Mouse (Mus musculus) lung, postnatal 10 days (tissue): ENCODE results near the gene Cpvl.

Source experiments
- DNase-seq: peaks from one replicate; pipeline ENCODE4 v3.0.0; 2021

Cpvl gene

GRCm38 (mm10) chr6:53971729-53972128 is 6.7 kb downstream of the Cpvl start:
- DNase-seq: peak; percentile 64

GRCm38 (mm10) chr6:53969081-53969480 is 9.4 kb downstream of the Cpvl start:
- no peak for DNase-seq

DNA sequence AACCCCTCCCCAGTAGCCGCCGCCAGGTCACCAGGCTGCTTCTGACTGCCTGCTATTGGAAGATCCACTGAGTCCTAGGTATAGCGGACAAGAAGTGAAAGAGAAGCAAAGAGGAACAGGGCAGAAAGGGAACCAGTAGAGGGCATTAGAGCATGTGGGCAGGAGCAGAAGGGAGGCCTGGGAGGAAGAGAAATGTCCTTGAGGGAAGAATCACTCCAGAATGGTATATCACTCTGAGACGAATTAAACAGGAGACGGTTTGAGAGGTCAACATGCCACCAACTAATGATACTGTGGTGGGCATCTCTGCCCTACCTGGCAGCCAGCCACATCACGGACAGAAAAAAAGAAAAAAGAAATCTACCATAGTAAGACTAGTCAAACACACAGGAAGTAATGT is 9.9 kb downstream of the Cpvl start:
- DNase-seq: peak; percentile 51

GRCm38 (mm10) chr6:53966595-53966994 is 11.9 kb downstream of the Cpvl start:
- DNase-seq: no peak

GRCm38 (mm10) chr6:53965900-53966299 is 12.6 kb downstream of the Cpvl start:
- DNase-seq: no peak

DNA sequence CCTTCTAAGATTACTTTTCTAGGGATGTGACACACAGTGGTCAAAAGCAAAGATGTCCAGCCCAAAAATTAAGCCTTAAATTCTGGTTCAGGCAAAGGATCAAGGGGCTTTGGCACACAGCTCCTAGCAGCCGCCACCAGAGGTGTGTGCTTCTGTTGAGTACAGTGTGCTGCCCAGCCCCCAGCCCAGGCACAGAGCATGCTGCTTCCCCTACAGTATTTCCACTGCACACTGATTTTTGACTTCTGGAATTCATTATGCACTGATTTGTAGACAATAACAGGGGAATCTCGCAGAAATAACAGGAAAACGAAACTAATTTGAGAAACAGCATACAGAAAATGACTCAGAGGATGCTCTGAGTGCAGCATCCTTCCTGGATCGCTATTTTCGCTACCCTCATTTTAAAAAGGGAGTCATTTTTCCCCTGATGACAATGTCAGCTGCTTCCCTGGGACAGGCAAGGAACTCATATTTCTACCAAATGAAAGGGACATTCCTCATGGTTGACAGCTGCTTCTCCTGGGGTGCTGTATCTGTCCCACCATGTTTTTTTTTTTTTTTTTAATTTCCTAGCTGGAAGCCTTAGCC is 14.5 kb downstream of the Cpvl start:
- no peak for DNase-seq

DNA sequence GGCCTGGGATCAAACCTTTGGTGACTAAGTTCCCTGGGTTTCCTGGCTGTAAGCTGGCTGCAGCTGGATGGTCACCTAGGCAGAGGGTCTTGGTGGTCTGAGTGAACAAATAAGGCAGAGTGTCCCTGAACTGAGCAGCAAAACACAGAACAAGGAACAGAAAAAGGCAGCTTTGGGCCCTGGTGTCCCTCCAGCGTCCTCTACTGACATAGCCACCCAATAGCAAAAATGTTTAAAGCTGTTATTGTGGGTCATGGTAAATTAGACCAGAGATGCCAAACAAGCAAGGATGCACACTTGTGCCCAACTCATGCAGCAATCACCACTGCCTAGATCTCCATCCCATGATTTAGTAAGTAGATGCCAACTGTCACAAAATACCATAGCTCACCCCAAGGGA is 16.5 kb downstream of the Cpvl start:
- DNase-seq: peak; percentile 40

- DNase-seq: no peak
Observed at GRCm38 (mm10) chr6:53959826-53960225, 18.6 kb downstream of the Cpvl start.

GRCm38 (mm10) chr6:53958321-53958720 is 20.1 kb downstream of the Cpvl start:
- DNase-seq: peak; percentile 92

GRCm38 (mm10) chr6:53956513-53956912 is 22.0 kb downstream of the Cpvl start:
- peak; percentile 58 for DNase-seq

GRCm38 (mm10) chr6:53955846-53956245 is 22.6 kb downstream of the Cpvl start:
- no peak for DNase-seq

- no peak for DNase-seq
Observed at GRCm38 (mm10) chr6:53955271-53955670, 23.2 kb downstream of the Cpvl start.

DNA sequence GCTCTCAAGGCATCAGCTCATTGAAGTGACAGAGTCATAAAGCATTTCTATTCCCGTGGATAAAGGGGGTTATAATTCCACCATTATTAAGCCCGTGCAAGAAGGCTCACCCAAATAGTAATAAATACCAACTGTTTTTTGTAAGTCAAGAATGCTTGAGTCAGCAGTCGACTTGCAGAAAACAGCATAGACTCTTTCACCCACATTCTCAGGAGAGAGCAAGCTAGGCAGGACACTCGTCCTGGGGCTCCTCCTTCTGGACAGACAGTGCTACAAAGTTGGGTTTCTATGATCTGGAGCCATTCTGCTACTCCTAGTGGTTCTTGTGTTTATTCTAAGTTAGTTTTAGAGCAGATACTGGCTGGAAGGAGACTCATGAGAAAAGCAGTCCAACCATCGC is 24.4 kb downstream of the Cpvl start:
- DNase-seq: peak; percentile 88

DNA sequence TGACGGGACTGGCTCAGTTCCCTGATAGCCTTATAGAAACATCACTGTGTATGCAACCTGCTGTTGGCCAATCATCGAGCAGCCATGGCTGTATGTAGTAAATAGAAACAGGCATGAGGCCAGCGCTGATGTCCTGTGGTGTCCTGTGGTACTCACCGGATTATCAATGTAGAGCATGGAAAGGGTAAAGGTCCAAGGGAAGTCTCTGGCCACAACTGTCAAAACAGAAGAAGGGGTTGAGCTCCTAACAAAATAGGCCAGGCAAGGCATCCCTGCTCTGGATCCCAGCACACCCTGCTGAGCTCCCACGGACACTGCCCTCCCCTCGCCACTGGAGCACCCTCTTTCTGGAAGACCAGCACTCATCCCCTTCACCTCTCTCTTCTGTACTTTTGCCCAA is 25.1 kb downstream of the Cpvl start:
- DNase-seq: no peak

DNA sequence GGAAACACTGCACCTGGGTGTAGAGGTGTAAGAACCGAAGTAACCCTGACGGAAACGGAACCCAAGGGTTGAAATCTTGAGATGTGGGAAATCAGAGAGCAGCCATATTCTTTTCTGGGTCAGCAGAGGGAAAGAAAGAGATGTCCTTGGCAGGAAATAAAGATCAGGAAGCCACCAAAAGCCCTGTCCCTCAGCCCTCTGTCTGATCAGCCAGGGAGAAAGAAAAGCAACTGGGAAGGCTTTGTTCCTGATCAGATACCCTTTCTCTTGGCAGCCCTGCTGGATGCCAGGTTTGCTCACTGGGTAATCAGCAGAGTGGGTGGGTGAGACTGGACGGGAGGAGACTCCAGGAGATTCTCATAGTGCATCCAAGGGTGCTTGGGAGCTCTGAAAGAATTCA is 27.1 kb downstream of the Cpvl start:
- no peak for DNase-seq

GRCm38 (mm10) chr6:53950876-53951275 is 27.6 kb downstream of the Cpvl start:
- peak; percentile 85 for DNase-seq

- DNase-seq: no peak
Observed at GRCm38 (mm10) chr6:53948388-53949035, 30.0 kb downstream of the Cpvl start.

GRCm38 (mm10) chr6:53944887-53945286 is 33.6 kb downstream of the Cpvl start:
- peak; percentile 71 for DNase-seq

DNA sequence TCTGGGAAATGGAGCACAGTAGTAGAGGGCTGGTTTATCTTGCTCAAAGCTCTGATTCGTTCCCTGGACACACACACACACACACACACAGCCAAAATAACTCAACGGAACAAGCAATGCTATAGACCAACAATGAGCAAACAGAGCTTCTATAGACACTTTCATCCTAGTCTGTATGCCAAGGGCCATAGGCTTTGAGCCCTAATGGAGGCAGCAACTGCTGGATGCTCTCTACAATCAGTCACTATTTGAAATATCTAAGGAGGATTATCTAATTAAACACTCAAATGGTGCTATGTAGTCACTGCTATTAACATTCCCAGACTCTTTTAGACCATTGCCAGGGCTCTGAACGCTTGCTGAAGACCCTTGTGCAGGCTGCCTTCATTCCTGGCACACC is 34.1 kb downstream of the Cpvl start:
- DNase-seq: no peak

- no peak for DNase-seq
Observed at GRCm38 (mm10) chr6:53942190-53942831, 36.2 kb downstream of the Cpvl start.

DNA sequence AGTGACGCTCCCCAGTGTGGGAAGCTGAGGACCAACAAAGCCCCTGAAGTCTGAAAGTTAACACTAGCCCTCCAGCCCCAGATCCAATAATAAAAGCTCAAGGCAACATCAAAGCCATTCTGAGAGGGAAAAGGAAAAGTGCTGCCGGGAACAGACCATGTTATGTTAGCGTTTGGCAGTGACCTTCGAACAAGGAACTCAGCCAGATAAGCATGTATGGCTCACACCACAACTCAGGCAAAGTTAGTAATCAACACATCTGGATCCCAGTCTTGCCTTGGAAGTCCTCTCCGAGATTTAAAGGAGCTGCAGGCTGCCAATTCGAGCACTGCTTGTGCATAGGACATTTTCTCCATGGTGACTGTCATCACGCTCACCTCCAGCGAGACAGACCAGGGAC is 38.7 kb downstream of the Cpvl start:
- no peak for DNase-seq

DNA sequence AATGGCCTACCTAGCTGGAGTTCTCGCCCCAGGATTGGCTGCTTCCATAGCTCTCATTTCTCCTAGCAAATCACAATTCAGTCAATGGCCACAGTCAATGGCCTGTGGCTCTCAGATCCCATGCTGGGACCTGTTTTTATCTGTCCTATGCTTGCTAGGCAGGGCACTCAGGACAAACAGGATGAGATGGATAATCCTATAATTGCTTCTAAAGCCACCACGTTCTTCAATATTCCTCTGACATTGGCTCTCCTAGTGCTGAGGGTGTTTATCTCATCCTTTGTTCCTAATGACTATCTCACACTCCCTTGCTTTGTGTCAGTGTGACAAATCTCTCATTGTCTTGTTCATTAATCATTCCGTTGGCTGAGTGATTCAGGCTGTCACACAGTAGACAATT is 39.5 kb downstream of the Cpvl start:
- DNase-seq: no peak

DNA sequence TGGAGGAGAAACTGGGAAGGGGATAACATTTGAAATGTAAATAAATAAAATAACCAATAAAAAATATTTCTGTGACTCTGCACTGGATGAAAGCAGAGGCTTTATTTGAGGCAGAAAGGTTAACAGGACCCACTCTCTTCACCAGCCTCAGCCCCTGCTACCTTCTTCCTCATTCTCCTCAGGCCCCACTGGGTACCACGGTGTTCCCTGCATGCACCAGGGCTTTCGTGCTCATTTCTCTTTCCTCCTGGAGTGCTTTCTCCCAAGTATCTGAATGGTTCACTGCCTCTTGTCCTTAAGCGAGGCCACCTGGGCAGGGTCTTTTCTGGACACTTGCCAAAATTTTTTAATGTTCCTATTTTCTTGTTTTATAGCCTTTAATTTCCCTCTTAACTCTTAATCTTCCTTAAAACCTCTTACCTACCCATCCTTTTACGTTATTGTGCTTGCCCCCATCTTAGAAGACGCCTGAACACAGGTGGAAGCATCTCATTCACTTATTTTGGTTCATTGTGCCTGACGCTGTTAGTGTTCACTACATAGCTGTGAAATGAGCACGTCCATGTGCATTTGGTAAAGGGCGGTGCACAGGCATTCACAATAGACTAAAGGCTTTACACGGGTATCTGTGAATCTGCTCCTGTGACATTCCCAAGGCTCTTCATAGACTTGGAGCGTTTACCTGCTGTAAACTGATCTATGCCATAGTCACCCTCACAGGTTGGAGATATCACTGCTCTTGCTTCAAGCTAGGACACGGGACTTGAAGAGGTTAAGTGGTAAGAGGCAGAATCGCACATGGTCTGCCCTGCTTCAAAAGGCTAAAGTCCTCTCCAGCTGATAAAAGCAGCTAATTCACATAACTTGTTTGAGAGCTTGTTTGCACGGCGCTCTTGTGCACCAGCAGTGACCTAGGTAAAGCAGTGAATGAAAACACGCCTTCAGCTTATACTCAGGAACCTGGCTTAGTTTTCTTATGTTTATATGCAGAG is 41.0 kb downstream of the Cpvl start:
- no peak for DNase-seq
